Mouse (Mus musculus) lung, adult 2 months (tissue): ENCODE results near the gene Psma1. TPM values are rescaled to one million over a fixed set of nuclear protein-coding genes. Genes with fewer than 3 reads are reported as not detected.

Experiments used
- DNase-seq: peaks from one replicate; pipeline ENCODE4 v3.0.0; 2022
- H3K4me1 ChIP-seq: fragments of 200-500 bp; 2 replicates; pipeline ENCODE4 v1.6.1; 2011; ENCODE audit warnings: low read length; ENCODE audit not compliant: control insufficient read depth, insufficient read depth
- H3K4me3 ChIP-seq: fragments of 200-500 bp; replicated peaks from 2 replicates; pipeline ENCODE3; 2011; ENCODE audit warnings: low read depth, mild to moderate bottlenecking, control low read depth, low read length; ENCODE audit errors: extremely low read depth
- CTCF ChIP-seq: fragments of 200-500 bp; IDR thresholded peaks from 2 replicates; pipeline ENCODE4 v1.5.1; 2011; ENCODE audit warnings: mild to moderate bottlenecking, low read length, control low read depth; ENCODE audit not compliant: insufficient read depth
- POLR2A ChIP-seq: fragments of 200-500 bp; IDR thresholded peaks from 2 replicates; pipeline ENCODE4 v1.6.1; 2011; ENCODE audit warnings: low read depth, mild to moderate bottlenecking, control low read depth, low read length, borderline replicate concordance; ENCODE audit errors: extremely low read depth
- WGBS: fragments of 180-500 bp; shearing (Covaris S2); methylation state at CpG from one replicate; pipeline ENCODE4 v1.1.7; 2018; 5-methylcytosine and 5-hydroxymethylcytosine counted together
- polyA plus RNA-seq: library from polyadenylated mRNA; depleted of rRNA; stranded (reverse); fragments of >200 nt; gene quantifications from 2 replicates; pipeline ENCODE4 v1.2.3, GENCODE M21; 2012

The Psma1 gene
- polyA plus RNA-seq, 1 experiment = 84.0 TPM

- TF ChIP-seq CTCF (no peak), POLR2A (no peak)
- DNase-seq = no peak
- no peaks in the 10 kb centered on the region for H3K4me1 ChIP-seq
- WGBS = 32% methylated on average over 4 of the region's 4 CpGs
- H3K4me3 ChIP-seq = no peak overlapping the region
Measured at GRCm38 (mm10) chr7:114301293-114301782, 25.4 kb upstream of the Psma1 start.

- no peaks in the 10 kb centered on the region for H3K4me1 ChIP-seq
- no peak for TF ChIP-seq CTCF
- no peak for TF ChIP-seq POLR2A
- H3K4me3 ChIP-seq = no peak overlapping the region
- WGBS = 85% methylated on average over 2 of the region's 2 CpGs
- no peak for DNase-seq
Measured at GRCm38 (mm10) chr7:114300782-114301181, 24.9 kb upstream of the Psma1 start.

DNA sequence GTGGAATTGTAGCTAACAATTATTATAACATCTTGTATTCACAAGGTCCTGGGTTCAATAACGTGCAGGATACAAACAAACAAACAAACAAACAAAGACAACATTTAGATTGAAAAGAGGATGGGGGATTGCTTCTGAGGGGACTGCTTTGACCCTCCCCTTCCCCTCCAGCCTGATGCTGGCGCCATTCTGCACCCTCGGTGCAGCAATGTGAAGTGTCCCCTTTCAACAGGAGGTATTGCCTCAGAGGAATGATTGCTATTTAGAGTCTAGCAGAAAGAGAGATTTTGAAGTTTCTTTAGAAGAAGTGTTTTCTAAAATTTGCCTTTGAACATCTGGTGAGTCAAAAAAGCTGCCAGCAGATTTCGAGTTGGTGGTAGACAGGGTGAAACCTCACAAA, 23.3 kb upstream of the Psma1 start:
- Histone ChIP-seq H3K4me1 (no peaks in the 10 kb centered on the region), H3K4me3 (no peak overlapping the region)
- no peak for TF ChIP-seq POLR2A
- no peak for TF ChIP-seq CTCF
- no peak for DNase-seq
- 55% methylated on average over 4 of the region's 4 CpGs for WGBS

DNA sequence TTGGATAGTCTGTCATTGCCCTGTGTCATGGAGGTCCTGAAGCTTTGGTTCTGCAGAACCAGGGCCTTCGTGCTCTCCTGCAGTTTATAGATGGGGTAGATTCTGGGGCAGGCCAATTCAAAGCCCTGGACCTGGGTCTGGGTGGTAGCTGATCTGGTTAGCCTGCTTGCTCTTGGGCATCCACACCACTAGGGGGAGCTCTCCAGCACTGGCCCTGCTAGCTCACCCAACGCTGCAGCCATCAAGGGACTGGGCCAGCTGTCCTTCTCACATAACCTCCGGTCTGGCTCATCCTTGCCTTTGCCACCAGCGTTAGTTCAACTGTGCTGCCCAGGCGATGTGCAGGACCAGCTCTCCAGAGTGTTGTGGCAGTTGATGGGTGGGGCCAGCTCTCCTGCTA, 18.8 kb upstream of the Psma1 start:
- TF ChIP-seq CTCF (peak; percentile 45), POLR2A (no peak)
- Histone ChIP-seq H3K4me3 (no peak overlapping the region), H3K4me1 (peaks cover 5% of the 10 kb centered on the region)
- WGBS = 81% methylated on average over 5 of the region's 5 CpGs
- DNase-seq = no peak

DNA sequence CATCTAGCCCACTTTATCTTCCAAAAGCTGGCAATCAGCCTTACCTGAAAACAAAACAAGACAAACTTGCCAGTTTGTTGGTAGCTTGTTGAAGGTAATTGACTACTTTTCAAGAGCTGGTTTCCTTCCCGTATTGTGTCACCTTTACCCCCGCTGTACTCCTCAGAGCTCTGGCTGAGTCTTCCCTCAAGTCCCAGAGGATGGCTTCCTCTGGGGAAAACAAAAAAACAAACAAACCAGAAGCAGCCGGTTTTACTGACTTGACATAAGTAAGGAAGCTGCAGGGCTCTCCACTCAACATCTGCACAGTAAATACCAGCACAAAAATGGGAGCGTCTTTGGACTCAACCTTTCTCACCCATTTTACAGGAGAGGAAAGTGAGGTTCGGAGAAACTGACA, 18.0 kb upstream of the Psma1 start:
- Histone ChIP-seq H3K4me3 (no peak overlapping the region), H3K4me1 (peaks cover 5% of the 10 kb centered on the region)
- WGBS = 56% methylated on average over 5 of the region's 5 CpGs
- DNase-seq = no peak
- TF ChIP-seq POLR2A (no peak), CTCF (no peak)

DNA sequence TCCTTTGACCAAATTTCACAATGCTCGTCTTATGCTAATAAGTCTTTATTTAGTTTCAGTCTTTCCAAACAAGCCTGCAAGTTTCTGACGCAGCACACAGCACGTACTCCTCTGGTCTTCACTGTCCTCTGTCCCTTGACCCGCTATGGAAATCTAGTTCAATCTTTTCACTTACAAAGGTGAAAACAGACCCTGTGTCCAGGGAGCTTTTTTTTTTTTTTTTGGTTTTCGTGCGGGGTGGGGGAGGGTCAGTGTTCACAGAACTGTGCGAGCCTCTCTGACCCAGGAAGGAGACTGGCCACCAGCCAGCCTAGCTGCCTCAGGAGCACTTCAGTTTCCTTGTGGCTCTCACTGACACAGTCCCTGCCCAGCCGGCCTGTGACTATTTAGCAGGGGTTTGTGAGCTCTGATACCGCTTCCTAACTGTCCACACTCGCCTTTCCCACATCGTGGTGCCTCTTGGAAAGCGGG, 16.6 kb upstream of the Psma1 start:
- Histone ChIP-seq H3K4me3 (peak overlapping the region; percentile 74), H3K4me1 (peaks cover 5% of the 10 kb centered on the region)
- no peak for TF ChIP-seq POLR2A
- TF ChIP-seq CTCF = no peak
- DNase-seq = peak; percentile 83
- WGBS = 9% methylated on average over 12 of the region's 12 CpGs

GRCm38 (mm10) chr7:114291461-114292335, 15.8 kb upstream of the Psma1 start:
- no peak for DNase-seq
- WGBS = 47% methylated on average over 15 of the region's 15 CpGs
- Histone ChIP-seq H3K4me1 (peaks cover 5% of the 10 kb centered on the region), H3K4me3 (no peak overlapping the region)
- no peak for TF ChIP-seq CTCF
- no peak for TF ChIP-seq POLR2A

DNA sequence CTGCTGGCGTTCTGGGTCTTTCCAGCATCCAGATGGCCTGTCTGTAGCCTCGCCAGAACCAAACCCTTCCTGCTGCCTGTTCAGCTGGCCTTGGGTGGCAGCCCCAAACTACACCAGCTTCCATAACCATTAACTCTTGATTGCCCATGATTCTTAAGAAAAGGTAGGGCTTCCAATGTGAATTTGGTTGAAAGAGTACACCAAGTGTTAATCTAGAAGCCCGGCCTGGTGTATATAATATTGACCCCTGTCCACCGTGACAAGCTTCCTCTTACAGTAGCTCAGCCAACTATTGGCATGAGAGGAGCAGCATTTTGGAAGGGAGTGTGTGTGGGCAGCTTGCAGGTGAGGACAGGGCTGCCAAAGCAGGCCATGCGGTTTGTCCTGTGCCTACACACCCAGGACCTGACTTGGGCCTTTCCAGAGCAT, 14.2 kb upstream of the Psma1 start:
- Histone ChIP-seq H3K4me3 (no peak overlapping the region), H3K4me1 (peaks cover 5% of the 10 kb centered on the region)
- no peak for DNase-seq
- TF ChIP-seq POLR2A (no peak), CTCF (no peak)
- WGBS = 64% methylated on average over 5 of the region's 5 CpGs

GRCm38 (mm10) chr7:114284296-114284910, 8.5 kb upstream of the Psma1 start:
- no peak for TF ChIP-seq POLR2A
- TF ChIP-seq CTCF = no peak
- Histone ChIP-seq H3K4me3 (no peak overlapping the region), H3K4me1 (no peaks in the 10 kb centered on the region)
- WGBS = 83% methylated on average over 14 of the region's 14 CpGs
- no peak for DNase-seq

- H3K4me1 ChIP-seq = no peaks in the 10 kb centered on the region
- no peak for DNase-seq
- TF ChIP-seq POLR2A (no peak), CTCF (no peak)
- no peak overlapping the region for H3K4me3 ChIP-seq
- WGBS = 74% methylated on average over 9 of the region's 9 CpGs
Measured at GRCm38 (mm10) chr7:114283006-114283405, 7.1 kb upstream of the Psma1 start.
